Mouse (Mus musculus) embryonic facial prominence, embryonic 11.5 days (tissue): Measurements from ENCODE around the gene Top1. TPM values are rescaled to one million over a fixed set of nuclear protein-coding genes. Genes with fewer than 3 reads are reported as not detected.

Experiments used
- ATAC-seq: fragments of 200-750 bp; cut with Nextera tagmentation; replicated peaks from 2 replicates; pipeline ENCODE4 v1.8.0; 2017; ENCODE audit warnings: low read depth; ENCODE audit not compliant: insufficient number of reproducible peaks, low FRiP score, low TSS enrichment
- DNase-seq: peaks from one replicate; pipeline ENCODE4 v3.0.0-alpha.2; 2015; ENCODE audit warnings: low spot score
- H3K27ac ChIP-seq: fragments of 300-500 bp; sonication (generic); replicated peaks from 2 replicates; pipeline ENCODE4 v1.5.1; 2014; ENCODE audit warnings: mild to moderate bottlenecking, low read depth, low read length, control low read depth
- H3K27me3 ChIP-seq: fragments of 300-500 bp; sonication (generic); 2 replicates; pipeline ENCODE4 v1.6.1; 2014; ENCODE audit warnings: mild to moderate bottlenecking, low read length, moderate library complexity, mixed read lengths; ENCODE audit not compliant: control insufficient read depth, insufficient read depth
- H3K36me3 ChIP-seq: fragments of 300-500 bp; sonication (generic); replicated peaks from 2 replicates; pipeline ENCODE4 v1.6.1; 2014; ENCODE audit warnings: low read depth, mild to moderate bottlenecking, low read length, moderate library complexity, mixed read lengths; ENCODE audit not compliant: control insufficient read depth, insufficient read depth
- H3K4me1 ChIP-seq: fragments of 300-500 bp; sonication (generic); 2 replicates; pipeline ENCODE4 v1.6.1; 2014; ENCODE audit warnings: low read length, mixed read lengths; ENCODE audit not compliant: control insufficient read depth, insufficient read depth
- H3K4me2 ChIP-seq: fragments of 300-500 bp; sonication (generic); 2 replicates; pipeline ENCODE4 v1.6.1; 2014; ENCODE audit warnings: low read depth, mild to moderate bottlenecking, control low read depth, low read length, moderate library complexity
- H3K4me3 ChIP-seq: fragments of 300-500 bp; sonication (generic); 2 replicates; pipeline ENCODE4 v1.5.1; 2014; ENCODE audit warnings: low read depth, low read length, control low read depth
- H3K9ac ChIP-seq: fragments of 300-500 bp; sonication (generic); replicated peaks from 2 replicates; pipeline ENCODE4 v1.6.1; 2014; ENCODE audit warnings: mild to moderate bottlenecking, control low read depth, low read length
- H3K9me3 ChIP-seq: fragments of 300-500 bp; sonication (generic); replicated peaks from 2 replicates; pipeline ENCODE4 v1.6.1; 2016; ENCODE audit warnings: mild to moderate bottlenecking, low read length, inconsistent platforms, mixed read lengths; ENCODE audit not compliant: control insufficient read depth
- WGBS: fragments of 180-500 bp; shearing (Covaris S2); extraction: QIAGEN DNeasy Blood & Tissue Kit; methylation state at CpG from one replicate; pipeline ENCODE4 v1.1.7; 2014; 5-methylcytosine and 5-hydroxymethylcytosine counted together
- polyA plus RNA-seq: library from polyadenylated mRNA; unstranded; fragments of >200 nt; fragmentation: Nextera tagmentation; extraction: Ambion mirVana; gene quantifications from 2 replicates; pipeline ENCODE4 v1.2.1, GENCODE M21; 2014

Gene Top1
- polyA plus RNA-seq, 1 experiment from 2014 or later, result 113 TPM

GRCm38 (mm10) chr2:160707673-160708072 lies 62.0 kb downstream of the Top1 start:
- no peaks in the 10 kb centered on the region for H3K9me3 ChIP-seq
- no peaks in the 10 kb centered on the region for H3K27me3 ChIP-seq
- peaks cover 15% of the 10 kb centered on the region for H3K36me3 ChIP-seq
- no peak overlapping the region for H3K4me2 ChIP-seq
- H3K9ac ChIP-seq, result no peak overlapping the region
- 92% methylated on average over 3 of the region's 3 CpGs for WGBS
- no peak overlapping the region for H3K4me3 ChIP-seq
- no peak for DNase-seq
- H3K4me1 ChIP-seq, result no peaks in the 10 kb centered on the region
- no peak overlapping the region for H3K27ac ChIP-seq
- ATAC-seq, result no peak

DNA sequence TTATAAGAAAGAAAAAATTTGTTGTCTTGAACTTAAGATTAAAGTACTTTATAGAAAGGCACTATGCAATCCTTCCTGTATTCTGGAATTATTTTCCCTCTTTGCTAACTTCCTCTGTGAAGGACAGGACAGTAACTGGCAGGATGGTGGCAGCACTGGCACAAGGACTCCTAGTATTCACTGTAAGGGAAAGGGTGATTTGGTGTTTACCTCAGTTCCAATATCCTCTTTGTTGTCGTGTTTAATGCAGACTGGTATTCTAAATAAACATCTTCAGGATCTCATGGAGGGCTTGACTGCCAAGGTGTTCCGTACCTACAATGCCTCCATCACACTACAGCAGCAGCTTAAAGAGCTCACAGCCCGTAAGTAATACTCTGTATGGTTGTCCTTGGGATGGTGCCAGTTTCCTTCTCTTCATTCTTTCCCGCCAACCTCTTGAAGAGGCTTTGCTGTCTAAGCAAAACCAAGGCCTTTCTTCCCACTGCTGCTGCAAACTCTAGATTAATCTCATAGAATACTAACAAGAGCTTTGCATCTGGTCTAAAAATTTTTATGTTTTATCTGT lies 69.9 kb downstream of the Top1 start:
- no peak for ATAC-seq
- no peaks in the 10 kb centered on the region for H3K4me1 ChIP-seq
- no peak for DNase-seq
- H3K4me3 ChIP-seq, result no peak overlapping the region
- H3K27me3 ChIP-seq, result no peaks in the 10 kb centered on the region
- peaks cover 21% of the 10 kb centered on the region for H3K36me3 ChIP-seq
- no peak overlapping the region for H3K4me2 ChIP-seq
- H3K9me3 ChIP-seq, result no peaks in the 10 kb centered on the region
- no peak overlapping the region for H3K27ac ChIP-seq
- 90% methylated on average over 4 of the region's 4 CpGs for WGBS
- no peak overlapping the region for H3K9ac ChIP-seq

GRCm38 (mm10) chr2:160717269-160717668 lies 71.6 kb downstream of the Top1 start:
- Histone ChIP-seq H3K9ac (no peak overlapping the region), H3K36me3 (peaks cover 21% of the 10 kb centered on the region), H3K27ac (no peak overlapping the region), H3K9me3 (no peaks in the 10 kb centered on the region), H3K27me3 (no peaks in the 10 kb centered on the region), H3K4me1 (no peaks in the 10 kb centered on the region), H3K4me3 (no peak overlapping the region), H3K4me2 (no peak overlapping the region)
- ATAC-seq, result no peak
- 77% methylated on average over 5 of the region's 5 CpGs for WGBS
- DNase-seq, result peak; percentile 73

DNA sequence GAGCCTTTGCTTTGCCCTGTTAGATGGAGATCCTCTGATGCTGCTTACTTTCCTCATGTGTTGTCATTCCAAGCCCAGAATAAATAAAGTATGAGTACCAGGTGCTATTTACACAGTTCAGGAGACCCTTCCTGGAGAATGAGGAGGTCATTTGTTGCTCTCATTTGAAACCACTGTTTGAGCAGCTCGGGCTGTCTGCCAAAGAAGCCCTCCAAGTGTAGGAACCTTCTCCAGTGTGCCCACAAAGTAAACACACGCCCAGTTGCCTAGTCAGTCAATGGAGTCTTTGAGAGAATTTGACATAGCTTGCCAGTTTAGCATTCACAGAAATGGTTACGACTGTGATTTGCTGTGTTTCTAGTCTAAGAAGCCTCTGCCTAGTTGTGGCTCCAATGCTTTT lies 73.1 kb downstream of the Top1 start:
- Histone ChIP-seq H3K4me2 (no peak overlapping the region), H3K27ac (no peak overlapping the region), H3K4me3 (no peak overlapping the region), H3K36me3 (peaks cover 19% of the 10 kb centered on the region), H3K9ac (no peak overlapping the region), H3K9me3 (no peaks in the 10 kb centered on the region), H3K27me3 (no peaks in the 10 kb centered on the region), H3K4me1 (no peaks in the 10 kb centered on the region)
- 90% methylated on average over 3 of the region's 3 CpGs for WGBS
- DNase-seq (no peak), ATAC-seq (no peak)

- no peak overlapping the region for H3K9ac ChIP-seq
- no peak overlapping the region for H3K27ac ChIP-seq
- H3K4me3 ChIP-seq, result no peak overlapping the region
- H3K36me3 ChIP-seq, result peaks cover 10% of the 10 kb centered on the region
- DNase-seq, result no peak
- no peaks in the 10 kb centered on the region for H3K9me3 ChIP-seq
- H3K4me1 ChIP-seq, result no peaks in the 10 kb centered on the region
- WGBS, result 82% methylated on average over 4 of the region's 4 CpGs
- H3K27me3 ChIP-seq, result no peaks in the 10 kb centered on the region
- ATAC-seq, result no peak
- H3K4me2 ChIP-seq, result no peak overlapping the region
Measured at GRCm38 (mm10) chr2:160722714-160723113, 77.0 kb downstream of the Top1 start.

- Histone ChIP-seq H3K9me3 (no peaks in the 10 kb centered on the region), H3K4me2 (no peak overlapping the region), H3K36me3 (peaks cover 4% of the 10 kb centered on the region), H3K9ac (no peak overlapping the region), H3K27ac (no peak overlapping the region), H3K4me1 (no peaks in the 10 kb centered on the region), H3K4me3 (no peak overlapping the region), H3K27me3 (no peaks in the 10 kb centered on the region)
- no peak for ATAC-seq
- WGBS, result 95% methylated on average over 4 of the region's 4 CpGs
- no peak for DNase-seq
Measured at GRCm38 (mm10) chr2:160723613-160724375, 78.1 kb downstream of the Top1 start.

- Histone ChIP-seq H3K27me3 (no peaks in the 10 kb centered on the region), H3K9ac (no peak overlapping the region), H3K4me3 (no peak overlapping the region), H3K27ac (no peak overlapping the region), H3K9me3 (no peaks in the 10 kb centered on the region), H3K36me3 (peaks cover 4% of the 10 kb centered on the region), H3K4me1 (no peaks in the 10 kb centered on the region), H3K4me2 (no peak overlapping the region)
- WGBS, result 90% methylated on average over 5 of the region's 5 CpGs
- DNase-seq (no peak), ATAC-seq (no peak)
Measured at GRCm38 (mm10) chr2:160724536-160724935, 78.8 kb downstream of the Top1 start.
